Comparison of ENCODE assay signal across 25 mouse cellular contexts in genomic region chr2:17876942-17877341, GRCm38 (mm10).
DNase-seq lines count a peak whose midpoint lies in the region; ATAC-seq and TF ChIP-seq lines count a peak whose summit lies in the region.
"Had no signal": no experiment of that assay in that cellular context is flagged by ENCODE, and none has a peak within 500 bp of the region (broad histone marks: within the 10 kb centered on the region; RNA-seq: fewer than 3 reads in every experiment).

No protein-coding gene starts in this region.

- H3K4me1 ChIP-seq in CH12.LX (ENCODE audit: control insufficient read depth in 1 of 2, insufficient read depth in 2 of 2) (no peaks in the 10 kb centered on the region; a peak in 1 of 4 replicates), ES-E14 (ENCODE audit: control insufficient read depth in 2 of 2, insufficient read depth in 2 of 2, low read length in 2 of 2, poor library complexity in 1 of 2) (peaks cover 0 to 2% of the 10 kb centered on the region in 2 experiments; a peak in 1 of 4 replicates)
- no peaks in the 10 kb centered on the region for H3K4me1 ChIP-seq in kidney, embryonic 14.5 days (ENCODE audit: control insufficient read depth, insufficient read depth, low read length)

- no peak overlapping the region for H3K27ac ChIP-seq in CH12.LX (ENCODE audit: insufficient read depth, low read depth)
- H3K27ac ChIP-seq in ES-E14 (ENCODE audit: insufficient read depth, low read depth, low read length, poor library complexity, severe bottlenecking): no peak overlapping the region
- H3K27ac ChIP-seq in kidney, embryonic 14.5 days (ENCODE audit: low read depth, low read length): no peak overlapping the region
- H3K27ac ChIP-seq: embryonic facial prominence, embryonic 13.5 days; embryonic facial prominence, embryonic 15.5 days; forebrain, embryonic 10.5 days; forebrain, embryonic 12.5 days had no signal

- H3K4me2 ChIP-seq in CH12.LX (ENCODE audit: insufficient read depth, low read depth, poor library complexity, severe bottlenecking): no peak overlapping the region
- H3K4me2 ChIP-seq in kidney, embryonic 14.5 days (replicated peaks; ENCODE audit: low read depth, low read length): no peak overlapping the region
- H3K4me2 ChIP-seq: embryonic facial prominence, embryonic 13.5 days; embryonic facial prominence, embryonic 15.5 days; forebrain, embryonic 12.5 days had no signal

- in situ Hi-C loops in CH12.LX (cut with MboI; ENCODE audit: low pct_ligation_motif_present, low pct_unique_long_range_greater_than_20kb, low sequenced_read_pairs) (no loop called here), ES-E14 (cut with MboI; ENCODE audit: low sequenced_read_pairs in 2 of 2, unreplicated experiment in 2 of 2) (no loop called here)

- H3K36me3 ChIP-seq in CH12.LX (replicated peaks in 1 of 2; ENCODE audit: control insufficient read depth in 1 of 2, insufficient read depth in 1 of 2, low read length in 1 of 2) (no peaks in the 10 kb centered on the region), ES-E14 (ENCODE audit: control insufficient read depth, insufficient read depth, low read length, poor library complexity, severe bottlenecking) (no peaks in the 10 kb centered on the region)
- no peaks in the 10 kb centered on the region for H3K36me3 ChIP-seq in kidney, embryonic 14.5 days (ENCODE audit: control insufficient read depth, insufficient read depth, low read length)
- H3K36me3 ChIP-seq: embryonic facial prominence, embryonic 13.5 days; embryonic facial prominence, embryonic 15.5 days; forebrain, embryonic 10.5 days; forebrain, embryonic 12.5 days had no signal

- TF ChIP-seq RAD21 in CH12.LX (IDR thresholded peaks at IDR 0.05; ENCODE audit: low read depth, low read length): no peak

- TF ChIP-seq POLR2A in CH12.LX (IDR thresholded peaks at IDR 0.05; ENCODE audit: low read depth, low read length): no peak

- H3K79me2 ChIP-seq in CH12.LX (replicated peaks; ENCODE audit: control insufficient read depth, extremely low read depth, insufficient read depth, poor library complexity, severe bottlenecking): no peaks in the 10 kb centered on the region

- H3K27me3 ChIP-seq in CH12.LX (replicated peaks): no peaks in the 10 kb centered on the region
- no peaks in the 10 kb centered on the region for H3K27me3 ChIP-seq in kidney, embryonic 14.5 days (ENCODE audit: control insufficient read depth, insufficient read depth, low read length)
- H3K27me3 ChIP-seq: embryonic facial prominence, embryonic 13.5 days; embryonic facial prominence, embryonic 15.5 days; forebrain, embryonic 12.5 days had no signal

- H3K9me3 ChIP-seq in CH12.LX (replicated peaks; ENCODE audit: low read length): no peaks in the 10 kb centered on the region
- H3K9me3 ChIP-seq in ES-E14 (ENCODE audit: control insufficient read depth, insufficient read depth, low read depth, low read length): no peaks in the 10 kb centered on the region
- H3K9me3 ChIP-seq in kidney, embryonic 14.5 days (ENCODE audit: control insufficient read depth, low read length): no peaks in the 10 kb centered on the region
- H3K9me3 ChIP-seq: embryonic facial prominence, embryonic 13.5 days; embryonic facial prominence, embryonic 15.5 days; forebrain, embryonic 10.5 days; forebrain, embryonic 12.5 days had no signal

- TF ChIP-seq EP300 in CH12.LX (IDR thresholded peaks at IDR 0.05; ENCODE audit: low read length): no peak

- 94% methylated on average over 3 of the region's 3 CpGs for WGBS in kidney, embryonic 14.5 days

- H3K4me3 ChIP-seq in CH12.LX (replicated peaks in 1 of 3; ENCODE audit: low read depth in 2 of 3, low read length in 2 of 3, poor library complexity in 1 of 3): no peak overlapping the region
- H3K4me3 ChIP-seq in ES-E14 (ENCODE audit: insufficient read depth in 1 of 2, low read depth in 1 of 2, low read length in 2 of 2, poor library complexity in 1 of 2, severe bottlenecking in 1 of 2): no peak overlapping the region
- no peak overlapping the region for H3K4me3 ChIP-seq in kidney, embryonic 14.5 days (ENCODE audit: low read length)
- H3K4me3 ChIP-seq: embryonic facial prominence, embryonic 13.5 days; embryonic facial prominence, embryonic 15.5 days; erythroblast, embryonic 14.5 days; forebrain, embryonic 10.5 days; forebrain, embryonic 12.5 days had no signal

- no peak for TF ChIP-seq CTCF in CH12.LX (conservative IDR thresholded peaks at IDR 0.05 in 1 of 2, IDR thresholded peaks at IDR 0.05 in 1 of 2; ENCODE audit: low read depth in 2 of 2, low read length in 2 of 2)

- no peak for DNase-seq in CH12.LX (ENCODE audit: extremely low read depth)
- DNase-seq in ES-E14 (ENCODE audit: low read depth, low spot score): no peak
- DNase-seq in R1 (ENCODE audit: low read depth, low spot score): peak; percentile 39
- DNase-seq in embryo, embryonic 9.5 days (ENCODE audit: extremely low spot score): no peak
- DNase-seq in kidney, postnatal 36 days: no peak
- DNase-seq: adrenal gland, adult 8-10 months; adrenal gland, postnatal 14 days; adrenal gland, postnatal 36 days; B cell, adult 2 months; cerebellum, adult 11-12 months; cerebellum, adult 2 months; cerebellum, adult 9-10 months; cerebellum, postnatal 10 days; cerebellum, postnatal 25 days had no signal

- dilution Hi-C loops in CH12.LX (cut with MboI; ENCODE audit: extremely low pct_ligation_motif_present, extremely low pct_unique_long_range_greater_than_20kb, low sequenced_read_pairs): no loop called here

- H3K9ac ChIP-seq in CH12.LX (ENCODE audit: insufficient read depth, low read depth) (no peak overlapping the region), ES-E14 (ENCODE audit: insufficient read depth, low read depth, low read length, poor library complexity, severe bottlenecking) (no peak overlapping the region)
- no peak overlapping the region for H3K9ac ChIP-seq in kidney, embryonic 14.5 days (ENCODE audit: low read depth, low read length)
- H3K9ac ChIP-seq: embryonic facial prominence, embryonic 13.5 days; embryonic facial prominence, embryonic 15.5 days; forebrain, embryonic 12.5 days had no signal

- ATAC-seq in kidney, embryonic 14.5 days (ENCODE audit: low FRiP score, low TSS enrichment): no peak
- ATAC-seq: activated CD4-positive, CD25-positive, alpha-beta regulatory T cell, adult 4 months; CD4-positive, CD25-positive, alpha-beta regulatory T cell, adult 4 months; forebrain, embryonic 14.5 days; forebrain, embryonic 16.5 days; Patski had no signal

TF ChIP-seq in CH12.LX, 34 proteins besides CTCF, POLR2A, EP300 and RAD21:
- no peak for TF ChIP-seq KAT2A (IDR thresholded peaks at IDR 0.05; ENCODE audit: insufficient replicate concordance, low read length)
- TF ChIP-seq MYC (IDR thresholded peaks at IDR 0.05; ENCODE audit: low read depth, low read length): no peak
- peak; percentile 66 for TF ChIP-seq NRF1 (IDR thresholded peaks at IDR 0.05; ENCODE audit: low read depth, low read length)
- TF ChIP-seq SMC3 (IDR thresholded peaks at IDR 0.05; ENCODE audit: low read depth, low read length): no peak
- no peak for TF ChIP-seq ETS1 (conservative IDR thresholded peaks at IDR 0.05; ENCODE audit: low read depth, low read length)
- no peak for TF ChIP-seq E2F4 (IDR thresholded peaks at IDR 0.05; ENCODE audit: insufficient replicate concordance, low read depth, low read length)
- TF ChIP-seq BHLHE40 (IDR thresholded peaks at IDR 0.05; ENCODE audit: low read depth, low read length): no peak
- no peak for TF ChIP-seq PAX5 (IDR thresholded peaks at IDR 0.05; ENCODE audit: low read length)

TF ChIP-seq in ES-E14, 5 proteins besides CTCF, POLR2A, EP300 and RAD21:
- peak; percentile 69; the same call in 1 of the 2 replicates for TF ChIP-seq HCFC1 (IDR thresholded peaks at IDR 0.05; ENCODE audit: borderline replicate concordance, insufficient read depth, low read length)
- TF ChIP-seq CHD2 (IDR thresholded peaks at IDR 0.05; ENCODE audit: low read depth, low read length): no peak
- no peak for TF ChIP-seq ZNF384 (IDR thresholded peaks at IDR 0.05; ENCODE audit: low read depth, low read length)
